ENCODE assay signal across 19 mouse cellular contexts in the genomic region with DNA sequence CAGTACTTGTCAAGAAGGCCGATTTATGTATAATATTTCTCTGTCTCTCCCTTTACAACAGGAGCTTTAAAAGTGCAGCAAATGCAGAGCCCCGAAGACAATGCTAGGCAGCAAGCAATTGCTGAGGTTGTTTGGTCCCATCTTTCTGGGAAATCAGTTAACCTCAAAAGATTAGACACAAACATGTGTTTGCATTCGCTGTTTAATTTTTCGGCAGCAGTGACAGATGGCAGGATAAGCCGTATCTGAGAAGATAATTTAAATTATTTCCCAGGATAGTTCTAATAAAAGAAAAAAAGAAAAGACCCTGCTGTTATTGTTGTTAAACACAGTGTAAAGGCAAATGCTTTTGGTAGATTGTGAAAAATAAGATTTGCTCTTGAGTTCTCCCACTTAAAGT. TPM values are rescaled to one million over a fixed set of nuclear protein-coding genes. Genes with fewer than 3 reads are reported as not detected.
DNase-seq lines count a peak whose midpoint lies in the region; ATAC-seq and TF ChIP-seq lines count a peak whose summit lies in the region.
"Had no signal": no experiment of that assay in that cellular context is flagged by ENCODE, and none has a peak within 500 bp of the region (broad histone marks: within the 10 kb centered on the region; RNA-seq: fewer than 3 reads in every experiment).

No protein-coding gene starts in this region.

- no peak overlapping the region for H3K4me3 ChIP-seq in forebrain, embryonic 15.5 days
- H3K4me3 ChIP-seq in forebrain, embryonic 11.5 days (ENCODE audit: low read depth, low read length) = no peak overlapping the region
- H3K4me3 ChIP-seq in layer of hippocampus, adult 2 months = no peak overlapping the region
- H3K4me3 ChIP-seq: embryonic facial prominence, embryonic 12.5 days; forebrain, embryonic 13.5 days; heart, embryonic 13.5 days; hindbrain, embryonic 15.5 days had no signal

- H3K27ac ChIP-seq in forebrain, embryonic 15.5 days (replicated peaks) = peak overlapping the region; percentile 40; the same call in 1 of the 2 replicates
- no peak overlapping the region for H3K27ac ChIP-seq in forebrain, embryonic 11.5 days (ENCODE audit: low read depth, low read length)
- peak overlapping the region; percentile 61 for H3K27ac ChIP-seq in layer of hippocampus, adult 2 months
- H3K27ac ChIP-seq: embryonic facial prominence, embryonic 12.5 days; forebrain, embryonic 13.5 days; heart, embryonic 13.5 days; hindbrain, embryonic 15.5 days had no signal

- no peak for DNase-seq in forebrain, embryonic 11.5 days (ENCODE audit: low spot score)
- DNase-seq in layer of hippocampus, adult 2 months (ENCODE audit: low spot score in 2 of 2) = no peak
- DNase-seq in layer of hippocampus, postnatal 14 days (ENCODE audit: low spot score in 2 of 2) = no peak
- DNase-seq in retina, postnatal 1 day = peak; percentile 29
- no peak for DNase-seq in retina, embryonic 14.5 days (ENCODE audit: low spot score)
- no peak for DNase-seq in left cerebral cortex, postnatal 10 days (ENCODE audit: extremely low spot score in 1 of 2, low spot score in 2 of 2)
- DNase-seq: adrenal gland, postnatal 14 days; cerebellum, postnatal 25 days; gastrocnemius, postnatal 36 days; heart, adult 11 months; heart, postnatal 36 days had no signal

- H3K4me2 ChIP-seq in forebrain, embryonic 15.5 days (replicated peaks) = no peak overlapping the region
- no peak overlapping the region for H3K4me2 ChIP-seq in forebrain, embryonic 11.5 days (ENCODE audit: low read depth, low read length, severe bottlenecking)
- H3K4me2 ChIP-seq: embryonic facial prominence, embryonic 12.5 days; forebrain, embryonic 13.5 days; heart, embryonic 13.5 days; hindbrain, embryonic 15.5 days had no signal

- no peak for ATAC-seq in forebrain, embryonic 15.5 days (replicated peaks)
- no peak for ATAC-seq in forebrain, embryonic 11.5 days (replicated peaks; ENCODE audit: low FRiP score)
- ATAC-seq: activated CD4-positive, CD25-positive, alpha-beta regulatory T cell, adult 4 months; forebrain, embryonic 13.5 days; Patski had no signal

- no peak overlapping the region for H3K9ac ChIP-seq in forebrain, embryonic 15.5 days (replicated peaks)
- H3K9ac ChIP-seq in forebrain, embryonic 11.5 days (ENCODE audit: low read length) = no peak overlapping the region
- H3K9ac ChIP-seq: embryonic facial prominence, embryonic 12.5 days; forebrain, embryonic 13.5 days; heart, embryonic 13.5 days; hindbrain, embryonic 15.5 days had no signal

- no peaks in the 10 kb centered on the region for H3K27me3 ChIP-seq in forebrain, embryonic 15.5 days
- H3K27me3 ChIP-seq in forebrain, embryonic 11.5 days (ENCODE audit: control insufficient read depth, insufficient read depth, low read length) = no peaks in the 10 kb centered on the region
- H3K27me3 ChIP-seq: CH12.LX; embryonic facial prominence, embryonic 12.5 days; forebrain, embryonic 13.5 days; heart, embryonic 13.5 days; hindbrain, embryonic 15.5 days had no signal

- peaks cover 3% of the 10 kb centered on the region; the same call in 1 of the 2 replicates for H3K4me1 ChIP-seq in forebrain, embryonic 15.5 days
- H3K4me1 ChIP-seq in forebrain, embryonic 11.5 days (replicated peaks; ENCODE audit: control insufficient read depth, insufficient read depth, low read length) = no peaks in the 10 kb centered on the region
- H3K4me1 ChIP-seq: embryonic facial prominence, embryonic 12.5 days; forebrain, embryonic 13.5 days; hindbrain, embryonic 15.5 days had no signal

- WGBS in forebrain, embryonic 15.5 days = 61% methylated on average over 5 of the region's 5 CpGs
- 93% methylated on average over 5 of the region's 5 CpGs for WGBS in forebrain, embryonic 11.5 days

- H3K9me3 ChIP-seq in forebrain, embryonic 15.5 days = no peaks in the 10 kb centered on the region
- H3K9me3 ChIP-seq in forebrain, embryonic 11.5 days (ENCODE audit: control insufficient read depth, low read length) = no peaks in the 10 kb centered on the region
- H3K9me3 ChIP-seq: embryonic facial prominence, embryonic 12.5 days; forebrain, embryonic 13.5 days; heart, embryonic 13.5 days; hindbrain, embryonic 15.5 days had no signal

- intact Hi-C loops in left cerebral cortex, postnatal 10 days (cut with DNase I) = no loop called here

- TF ChIP-seq CTCF in layer of hippocampus, adult 2 months (conservative IDR thresholded peaks at IDR 0.05) = no peak

- no peaks in the 10 kb centered on the region for H3K36me3 ChIP-seq in forebrain, embryonic 15.5 days
- H3K36me3 ChIP-seq in forebrain, embryonic 11.5 days (ENCODE audit: control insufficient read depth, insufficient read depth, low read length) = no peaks in the 10 kb centered on the region
- H3K36me3 ChIP-seq: embryonic facial prominence, embryonic 12.5 days; hindbrain, embryonic 15.5 days had no signal

RNA-seq across cellular contexts. Expression of a gene that starts 41.5 kb away (rescaled TPM):
- 13.4 and 15.0 TPM in 2 replicates for polyA plus RNA-seq in forebrain, embryonic 15.5 days (2015; fragmentation: Nextera tagmentation; extraction: Ambion mirVana)
- polyA plus RNA-seq in forebrain, embryonic 11.5 days (2014; fragmentation: Nextera tagmentation; extraction: Ambion mirVana) = 0.75 and 1.1 TPM in 2 replicates
- total RNA-seq in layer of hippocampus, adult 2 months (2021) = 100 to 1,000 TPM; 220 to 234 TPM
- 100 to 1,000 TPM; 183 to 190 TPM for total RNA-seq in layer of hippocampus, postnatal 14 days (2021)
- total RNA-seq in left cerebral cortex, postnatal 10 days (2021) = 100 to 1,000 TPM; 185 to 222 TPM
- total RNA-seq: CH12.LX had no signal
- polyA plus RNA-seq: activated CD4-positive, CD25-positive, alpha-beta regulatory T cell, adult 4 months had no signal
